Mouse (Mus musculus) intestine, embryonic 15.5 days (tissue): ENCODE measurements around the gene Nbeal2. TPM values are rescaled to one million over a fixed set of nuclear protein-coding genes. Genes with fewer than 3 reads are reported as not detected.
A peak's percentile ranks its signal among the peaks of the same experiment; 100 is the strongest.
"Not testable (repeated sequence)": the region's sequence is repeated elsewhere in the genome, so short reads cannot be mapped to it uniquely, and the experiment has no call there.

Experiments
- ATAC-seq: fragments of 200-750 bp; cut with Nextera tagmentation; 2 replicates; pipeline ENCODE4 v1.8.0; 2017; ENCODE audit warnings: moderate TSS enrichment, moderate library complexity
- H3K27ac ChIP-seq: fragments of 300-500 bp; sonication (generic); 2 replicates; pipeline ENCODE4 v1.5.1; 2015; ENCODE audit warnings: mild to moderate bottlenecking, inconsistent platforms
- H3K27me3 ChIP-seq: fragments of 300-500 bp; sonication (generic); replicated peaks from 2 replicates; pipeline ENCODE4 v1.6.1; 2015; ENCODE audit warnings: inconsistent platforms
- H3K36me3 ChIP-seq: fragments of 300-500 bp; sonication (generic); 2 replicates; pipeline ENCODE4 v1.6.1; 2015; ENCODE audit warnings: inconsistent platforms
- H3K4me1 ChIP-seq: fragments of 300-500 bp; sonication (generic); replicated peaks from 2 replicates; pipeline ENCODE4 v1.6.1; 2015; ENCODE audit warnings: inconsistent platforms
- H3K4me2 ChIP-seq: fragments of 300-500 bp; sonication (generic); replicated peaks from 2 replicates; pipeline ENCODE4 v1.6.1; 2015; ENCODE audit warnings: mild to moderate bottlenecking, inconsistent platforms
- H3K4me3 ChIP-seq: fragments of 300-500 bp; sonication (generic); replicated peaks from 2 replicates; pipeline ENCODE4 v1.5.1; 2015; ENCODE audit warnings: inconsistent platforms
- H3K9ac ChIP-seq: fragments of 300-500 bp; sonication (generic); 2 replicates; pipeline ENCODE4 v1.6.1; 2015; ENCODE audit warnings: inconsistent platforms
- H3K9me3 ChIP-seq: fragments of 300-500 bp; sonication (generic); 2 replicates; pipeline ENCODE4 v1.6.1; 2016; ENCODE audit warnings: inconsistent platforms
- WGBS: fragments of 180-500 bp; shearing (Covaris S2); methylation state at CpG from one replicate; pipeline ENCODE4 v1.1.7; 2015; 5-methylcytosine and 5-hydroxymethylcytosine counted together
- polyA plus RNA-seq: library from polyadenylated mRNA; unstranded; fragments of >200 nt; fragmentation: Nextera tagmentation; extraction: Ambion mirVana; gene quantifications from 2 replicates; pipeline ENCODE4 v1.2.1, GENCODE M21; 2015

Gene Nbeal2
- polyA plus RNA-seq, 1 experiment from 2014 or later = 3.6 TPM

GRCm38 (mm10) chr9:110685187-110685586, 31.2 kb upstream of the Nbeal2 start:
- H3K4me2 ChIP-seq = no peak overlapping the region
- H3K27me3 ChIP-seq = no peaks in the 10 kb centered on the region
- peak overlapping the region; percentile 84 for H3K27ac ChIP-seq
- no peak for ATAC-seq
- H3K9me3 ChIP-seq = no peaks in the 10 kb centered on the region
- no peak overlapping the region for H3K9ac ChIP-seq
- H3K4me1 ChIP-seq = peaks cover 49% of the 10 kb centered on the region
- 89% methylated on average over 8 of the region's 8 CpGs for WGBS
- H3K36me3 ChIP-seq = no peaks in the 10 kb centered on the region
- H3K4me3 ChIP-seq = no peak overlapping the region

GRCm38 (mm10) chr9:110684100-110684831, 30.3 kb upstream of the Nbeal2 start:
- no peaks in the 10 kb centered on the region for H3K36me3 ChIP-seq
- no peaks in the 10 kb centered on the region for H3K27me3 ChIP-seq
- 49% methylated on average over 6 of the region's 6 CpGs for WGBS
- H3K4me3 ChIP-seq = no peak overlapping the region
- peaks cover 42% of the 10 kb centered on the region for H3K4me1 ChIP-seq
- H3K9me3 ChIP-seq = no peaks in the 10 kb centered on the region
- peak overlapping the region; percentile 84 for H3K27ac ChIP-seq
- H3K9ac ChIP-seq = no peak overlapping the region
- peak overlapping the region; percentile 1; the same call in 1 of the 2 replicates for H3K4me2 ChIP-seq
- peak; percentile 47 for ATAC-seq

- Histone ChIP-seq H3K4me2 (no peak overlapping the region), H3K36me3 (no peaks in the 10 kb centered on the region), H3K4me1 (peaks cover 40% of the 10 kb centered on the region), H3K27ac (peak overlapping the region; percentile 84), H3K9ac (no peak overlapping the region), H3K9me3 (no peaks in the 10 kb centered on the region), H3K4me3 (no peak overlapping the region), H3K27me3 (no peaks in the 10 kb centered on the region)
- ATAC-seq = peak; percentile 27
- 38% methylated on average over 4 of the region's 4 CpGs for WGBS
Measured at GRCm38 (mm10) chr9:110683574-110684099, 29.7 kb upstream of the Nbeal2 start.

GRCm38 (mm10) chr9:110682697-110683096, 28.7 kb upstream of the Nbeal2 start:
- peaks cover 41% of the 10 kb centered on the region for H3K4me1 ChIP-seq
- WGBS = 79% methylated on average over 3 of the region's 3 CpGs
- not testable (repeated sequence) for ATAC-seq, H3K4me2 ChIP-seq, H3K27me3 ChIP-seq, H3K27ac ChIP-seq, H3K9me3 ChIP-seq, H3K9ac ChIP-seq, H3K36me3 ChIP-seq, H3K4me3 ChIP-seq

GRCm38 (mm10) chr9:110682255-110682654, 28.3 kb upstream of the Nbeal2 start:
- H3K4me1 ChIP-seq = peaks cover 45% of the 10 kb centered on the region
- H3K4me3 ChIP-seq = no peak overlapping the region
- H3K9ac ChIP-seq = no peak overlapping the region
- no peaks in the 10 kb centered on the region for H3K27me3 ChIP-seq
- no peaks in the 10 kb centered on the region for H3K9me3 ChIP-seq
- WGBS = 54% methylated on average over 5 of the region's 5 CpGs
- ATAC-seq = no peak
- no peak overlapping the region for H3K4me2 ChIP-seq
- no peaks in the 10 kb centered on the region for H3K36me3 ChIP-seq
- H3K27ac ChIP-seq = 0 out of 2 replicates have a peak overlapping the region, but pooled peaks have one; percentile 1

GRCm38 (mm10) chr9:110681817-110682216, 27.9 kb upstream of the Nbeal2 start:
- H3K36me3 ChIP-seq = no peaks in the 10 kb centered on the region
- no peaks in the 10 kb centered on the region for H3K27me3 ChIP-seq
- no peaks in the 10 kb centered on the region for H3K9me3 ChIP-seq
- H3K4me2 ChIP-seq = no peak overlapping the region
- ATAC-seq = no peak
- 75% methylated on average over 9 of the region's 9 CpGs for WGBS
- no peak overlapping the region for H3K9ac ChIP-seq
- H3K4me3 ChIP-seq = no peak overlapping the region
- peaks cover 41% of the 10 kb centered on the region for H3K4me1 ChIP-seq
- H3K27ac ChIP-seq = no peak overlapping the region

- Histone ChIP-seq H3K9ac (no peak overlapping the region), H3K36me3 (no peaks in the 10 kb centered on the region), H3K27ac (no peak overlapping the region), H3K27me3 (no peaks in the 10 kb centered on the region), H3K4me2 (no peak overlapping the region), H3K9me3 (no peaks in the 10 kb centered on the region), H3K4me1 (peaks cover 43% of the 10 kb centered on the region), H3K4me3 (no peak overlapping the region)
- WGBS = 83% methylated on average over 7 of the region's 7 CpGs
- ATAC-seq = no peak
Measured at GRCm38 (mm10) chr9:110680736-110681507, 27.0 kb upstream of the Nbeal2 start.

- Histone ChIP-seq H3K36me3 (no peaks in the 10 kb centered on the region), H3K9me3 (no peaks in the 10 kb centered on the region), H3K4me3 (no peak overlapping the region), H3K4me1 (peaks cover 23% of the 10 kb centered on the region), H3K4me2 (no peak overlapping the region), H3K9ac (no peak overlapping the region), H3K27ac (no peak overlapping the region), H3K27me3 (no peaks in the 10 kb centered on the region)
- no peak for ATAC-seq
- WGBS = 73% methylated on average over 5 of the region's 5 CpGs
Measured at GRCm38 (mm10) chr9:110678886-110679285, 24.9 kb upstream of the Nbeal2 start.

- Histone ChIP-seq H3K4me1 (peaks cover 13% of the 10 kb centered on the region), H3K36me3 (no peaks in the 10 kb centered on the region), H3K4me3 (no peak overlapping the region), H3K9ac (no peak overlapping the region), H3K27me3 (no peaks in the 10 kb centered on the region), H3K27ac (peak overlapping the region; percentile 48; the same call in 1 of the 2 replicates), H3K9me3 (no peaks in the 10 kb centered on the region), H3K4me2 (no peak overlapping the region)
- peak; percentile 70 for ATAC-seq
- 69% methylated on average over 8 of the region's 8 CpGs for WGBS
Measured at GRCm38 (mm10) chr9:110676492-110676911, 22.5 kb upstream of the Nbeal2 start.

GRCm38 (mm10) chr9:110673107-110673752, 19.3 kb upstream of the Nbeal2 start:
- no peak overlapping the region for H3K4me2 ChIP-seq
- no peak overlapping the region for H3K9ac ChIP-seq
- 66% methylated on average over 10 of the region's 10 CpGs for WGBS
- no peaks in the 10 kb centered on the region for H3K36me3 ChIP-seq
- H3K4me3 ChIP-seq = no peak overlapping the region
- H3K27ac ChIP-seq = no peak overlapping the region
- ATAC-seq = no peak
- H3K27me3 ChIP-seq = no peaks in the 10 kb centered on the region
- H3K4me1 ChIP-seq = peaks cover 17% of the 10 kb centered on the region
- no peaks in the 10 kb centered on the region for H3K9me3 ChIP-seq

- H3K36me3 ChIP-seq = no peaks in the 10 kb centered on the region
- 59% methylated on average over 7 of the region's 7 CpGs for WGBS
- no peak overlapping the region for H3K4me2 ChIP-seq
- no peak overlapping the region for H3K4me3 ChIP-seq
- 0 out of 2 replicates have a peak, but pooled peaks have one; percentile 41 for ATAC-seq
- H3K4me1 ChIP-seq = peaks cover 15% of the 10 kb centered on the region
- no peaks in the 10 kb centered on the region for H3K9me3 ChIP-seq
- H3K27ac ChIP-seq = no peak overlapping the region
- no peaks in the 10 kb centered on the region for H3K27me3 ChIP-seq
- no peak overlapping the region for H3K9ac ChIP-seq
Measured at GRCm38 (mm10) chr9:110672462-110673106, 18.6 kb upstream of the Nbeal2 start.

- no peaks in the 10 kb centered on the region for H3K27me3 ChIP-seq
- H3K9me3 ChIP-seq = no peaks in the 10 kb centered on the region
- 78% methylated on average over 5 of the region's 5 CpGs for WGBS
- no peaks in the 10 kb centered on the region for H3K36me3 ChIP-seq
- no peak for ATAC-seq
- H3K4me2 ChIP-seq = no peak overlapping the region
- no peak overlapping the region for H3K9ac ChIP-seq
- no peak overlapping the region for H3K27ac ChIP-seq
- peaks cover 18% of the 10 kb centered on the region for H3K4me1 ChIP-seq
- no peak overlapping the region for H3K4me3 ChIP-seq
Measured at GRCm38 (mm10) chr9:110669785-110670184, 15.8 kb upstream of the Nbeal2 start.
